Mouse (Mus musculus) spleen, embryonic (tissue): Measurements from ENCODE around the gene Plcb1.

ENCODE experiments used
- CTCF ChIA-PET: fragments of 350-600 bp; sonication (Branson Sonifier 250); formaldehyde crosslinking; loops from one replicate; lab custom pipeline; 2022; lab: Charles Lee

Gene Plcb1

GRCm38 (mm10) chr2:134785970-134786855 is at the start of gene Plcb1:
Gene Plcb1 (plus strand): TSS chr2:134786067.
- CTCF ChIA-PET, result no interaction called here

GRCm38 (mm10) chr2:134755537-134755936 is 30.3 kb upstream of the Plcb1 start:
- CTCF ChIA-PET, result no interaction called here

GRCm38 (mm10) chr2:134756086-134756485 is 29.8 kb upstream of the Plcb1 start:
- CTCF ChIA-PET, result no interaction called here

GRCm38 (mm10) chr2:134761029-134761428 is 24.8 kb upstream of the Plcb1 start:
- CTCF ChIA-PET, result no interaction called here

GRCm38 (mm10) chr2:134763406-134763990 is 22.4 kb upstream of the Plcb1 start:
- CTCF ChIA-PET, result no interaction called here

GRCm38 (mm10) chr2:134764506-134764905 is 21.4 kb upstream of the Plcb1 start:
- CTCF ChIA-PET, result interaction anchor here (0.6 kb wide), 1 partner anchor 69 kb away, joined by 3 read pairs; no protein-coding TSS in a partner anchor

- CTCF ChIA-PET, result no interaction called here
Measured at GRCm38 (mm10) chr2:134779826-134780225, 6.0 kb upstream of the Plcb1 start.

- CTCF ChIA-PET, result no interaction called here
Measured at GRCm38 (mm10) chr2:134780316-134780715, 5.6 kb upstream of the Plcb1 start.

- CTCF ChIA-PET, result no interaction called here
Measured at GRCm38 (mm10) chr2:134786856-134787250, 986 bp downstream of the Plcb1 start.

GRCm38 (mm10) chr2:134787336-134788095 is 1.6 kb downstream of the Plcb1 start:
- CTCF ChIA-PET, result no interaction called here

- CTCF ChIA-PET, result no interaction called here
Measured at GRCm38 (mm10) chr2:134792926-134793325, 7.1 kb downstream of the Plcb1 start.

- CTCF ChIA-PET, result no interaction called here
Measured at GRCm38 (mm10) chr2:134800226-134800625, 14.4 kb downstream of the Plcb1 start.

GRCm38 (mm10) chr2:134816383-134816782 is 30.5 kb downstream of the Plcb1 start:
- CTCF ChIA-PET, result no interaction called here

GRCm38 (mm10) chr2:134817058-134817840 is 31.4 kb downstream of the Plcb1 start:
- CTCF ChIA-PET, result no interaction called here

GRCm38 (mm10) chr2:134821176-134821575 is 35.3 kb downstream of the Plcb1 start:
- CTCF ChIA-PET, result no interaction called here

- CTCF ChIA-PET, result no interaction called here
Measured at GRCm38 (mm10) chr2:134825645-134826044, 39.8 kb downstream of the Plcb1 start.

GRCm38 (mm10) chr2:134826111-134827005 is 40.5 kb downstream of the Plcb1 start:
- CTCF ChIA-PET, result no interaction called here

- CTCF ChIA-PET, result no interaction called here
Measured at GRCm38 (mm10) chr2:134827778-134828487, 42.1 kb downstream of the Plcb1 start.

GRCm38 (mm10) chr2:134831861-134832260 is 46.0 kb downstream of the Plcb1 start:
- CTCF ChIA-PET, result no interaction called here

- CTCF ChIA-PET, result no interaction called here
Measured at GRCm38 (mm10) chr2:134836097-134836496, 50.2 kb downstream of the Plcb1 start.
